Mouse (Mus musculus): Measurements from ENCODE around the gene Bola2.

DNA sequence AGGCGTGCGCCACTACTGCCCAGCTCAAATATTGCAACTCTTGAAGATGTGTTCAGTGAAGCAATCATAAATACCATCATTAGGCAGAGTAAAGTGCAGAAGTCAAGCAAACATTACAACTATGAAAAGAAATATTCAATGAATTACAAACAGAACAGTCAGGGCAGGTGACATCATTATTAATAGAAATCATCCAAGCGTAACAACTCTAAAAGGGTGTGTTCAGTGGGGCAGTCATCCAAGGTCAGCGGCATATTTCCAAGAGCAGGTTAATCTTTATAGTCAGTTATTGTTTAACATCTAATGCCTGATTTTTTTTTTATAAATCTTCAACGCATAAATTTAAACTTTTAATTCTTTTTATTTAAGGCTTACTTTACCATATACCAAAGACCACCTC, 14.0 kb upstream of the Bola2 start:
- TF ChIP-seq CTCF (IDR thresholded peaks at IDR 0.05) (no peak), POLR2A (IDR thresholded peaks at IDR 0.05; ENCODE audit: insufficient read depth, low read depth, low read length) (no peak)
